Mouse (Mus musculus) thymus, adult 2 months (tissue): Measurements from ENCODE around the gene Gm14326. TPM values are rescaled to one million over a fixed set of nuclear protein-coding genes. Genes with fewer than 3 reads are reported as not detected.
"Not testable (repeated sequence)": the region's sequence is repeated elsewhere in the genome, so short reads cannot be mapped to it uniquely, and the experiment has no call there.

Experiments used
- DNase-seq: peaks from one replicate; pipeline ENCODE4 v3.0.0; 2021
- H3K27ac ChIP-seq: fragments of 200-500 bp; 2 replicates; pipeline ENCODE4 v1.5.1; 2012; ENCODE audit warnings: low read length, control low read depth; ENCODE audit not compliant: control insufficient read depth, insufficient read depth
- H3K27me3 ChIP-seq: fragments of 200-500 bp; 2 replicates; pipeline ENCODE4 v1.6.1; 2012; ENCODE audit warnings: mild to moderate bottlenecking, low read length, moderate library complexity, mixed read lengths; ENCODE audit not compliant: control insufficient read depth, insufficient read depth
- H3K36me3 ChIP-seq: fragments of 200-500 bp; 2 replicates; pipeline ENCODE4 v1.6.1; 2012; ENCODE audit warnings: mild to moderate bottlenecking, low read length, moderate library complexity; ENCODE audit not compliant: control insufficient read depth, insufficient read depth
- H3K4me1 ChIP-seq: fragments of 200-500 bp; replicated peaks from 2 replicates; pipeline ENCODE4 v1.6.1; 2012; ENCODE audit warnings: low read length; ENCODE audit not compliant: control insufficient read depth, insufficient read depth
- H3K4me3 ChIP-seq: fragments of 200-500 bp; 2 replicates; pipeline ENCODE4 v1.5.1; 2012; ENCODE audit warnings: mild to moderate bottlenecking, low read length, control low read depth, moderate library complexity; ENCODE audit not compliant: control insufficient read depth, insufficient read depth
- WGBS: fragments of 180-500 bp; shearing (Covaris S2); methylation state at CpG from one replicate; pipeline ENCODE4 v1.1.7; 2018; 5-methylcytosine and 5-hydroxymethylcytosine counted together
- polyA plus RNA-seq: library from polyadenylated mRNA; depleted of rRNA; stranded (reverse); fragments of >200 nt; gene quantifications from 2 replicates; pipeline ENCODE4 v1.2.3, GENCODE M21; 2012; rRNA removed

Gm14326 gene
- 2.0 and 3.5 TPM in 2 replicates for polyA plus RNA-seq

- DNase-seq, result peak; percentile 76
- not testable (repeated sequence) for H3K4me1 ChIP-seq, H3K27me3 ChIP-seq, H3K36me3 ChIP-seq, H3K27ac ChIP-seq
- 0% methylated on average over 5 of the region's 7 CpGs for WGBS
- peak within 1 kb of the TSS; percentile 65 for H3K4me3 ChIP-seq
Measured at GRCm38 (mm10) chr2:177957145-177957544, at the start of gene Gm14326. TSS of gene Gm14326 (minus strand) at chr2:177957297.

- not testable (repeated sequence) for H3K4me3 ChIP-seq, H3K36me3 ChIP-seq, H3K4me1 ChIP-seq, DNase-seq, H3K27me3 ChIP-seq, H3K27ac ChIP-seq
- WGBS, result 85% methylated on average over 7 of the region's 7 CpGs
Measured at GRCm38 (mm10) chr2:177974814-177975213, 17.7 kb upstream of the Gm14326 start.

- DNase-seq, result peak; percentile 14
- H3K4me1 ChIP-seq, H3K27me3 ChIP-seq, H3K36me3 ChIP-seq, H3K27ac ChIP-seq: not testable (repeated sequence)
- WGBS, result 4% methylated on average over 18 of the region's 18 CpGs
- H3K4me3 ChIP-seq, result peak overlapping the region; percentile 65
Measured at GRCm38 (mm10) chr2:177956734-177957133, 363 bp downstream of the Gm14326 start.

GRCm38 (mm10) chr2:177925563-177926103 is 31.5 kb downstream of the Gm14326 start, which contains the start of gene Zfp972:
TSS of gene Zfp972 (minus strand) at chr2:177925613.
- WGBS, result 71% methylated on average over 4 of the region's 5 CpGs
- H3K27ac ChIP-seq, H3K4me3 ChIP-seq, H3K36me3 ChIP-seq, H3K4me1 ChIP-seq, DNase-seq, H3K27me3 ChIP-seq: not testable (repeated sequence)

- not testable (repeated sequence) for H3K4me3 ChIP-seq, DNase-seq, H3K27ac ChIP-seq, H3K36me3 ChIP-seq, H3K4me1 ChIP-seq, H3K27me3 ChIP-seq
- WGBS, result 100% methylated on average over 3 of the region's 12 CpGs
Measured at GRCm38 (mm10) chr2:177903276-177903675, 53.8 kb downstream of the Gm14326 start.

- not testable (repeated sequence) for DNase-seq, H3K4me3 ChIP-seq, H3K4me1 ChIP-seq, H3K36me3 ChIP-seq, H3K27ac ChIP-seq, H3K27me3 ChIP-seq
- WGBS, result 74% methylated on average over 2 of the region's 3 CpGs
Measured at GRCm38 (mm10) chr2:177898171-177898570, 58.9 kb downstream of the Gm14326 start.

GRCm38 (mm10) chr2:177897046-177897578 is 60.0 kb downstream of the Gm14326 start, which contains the start of gene Gm14327:
TSS of gene Gm14327 (plus strand) at chr2:177897096.
- not testable (repeated sequence) for H3K4me1 ChIP-seq, DNase-seq, H3K27ac ChIP-seq, H3K27me3 ChIP-seq, H3K36me3 ChIP-seq
- peak within 1 kb of the TSS; percentile 35 for H3K4me3 ChIP-seq
- WGBS, result 43% methylated on average over 11 of the region's 13 CpGs

- not testable (repeated sequence) for H3K27me3 ChIP-seq, H3K36me3 ChIP-seq, DNase-seq, H3K4me3 ChIP-seq, H3K27ac ChIP-seq, H3K4me1 ChIP-seq
- WGBS, result 92% methylated on average over 14 of the region's 14 CpGs
Measured at GRCm38 (mm10) chr2:177887743-177888142, 69.4 kb downstream of the Gm14326 start.

Other genes with a start within 250 kb of the Gm14326 start
- gene Gm14322, start 198.0 kb downstream of the Gm14326 start, polyA plus RNA-seq, result 0.40 and 0.79 TPM in 2 replicates
- 4.2 and 5.6 TPM in 2 replicates for gene Gm14325, start 117.0 kb downstream of the Gm14326 start, polyA plus RNA-seq
- gene Gm14327, start 60.2 kb downstream of the Gm14326 start, polyA plus RNA-seq, result 0.18 and 0.44 TPM in 2 replicates
- not detected in 2 replicates for gene Zfp972, start 31.7 kb downstream of the Gm14326 start, polyA plus RNA-seq
- gene Zfp971, start 66.0 kb upstream of the Gm14326 start, polyA plus RNA-seq, result 0.82 and 1.7 TPM in 2 replicates
- gene Zfp931, start 121.2 kb upstream of the Gm14326 start, polyA plus RNA-seq, result 1.5 and 1.9 TPM in 2 replicates
- gene Phactr3, start 161.7 kb upstream of the Gm14326 start, polyA plus RNA-seq, result 0.10 and 0.32 TPM in 2 replicates